Mouse (Mus musculus) B cell, adult 2 months (primary cell): ENCODE results near the gene Tnfrsf9.

Experiments
- DNase-seq, 2 experiments: peaks; one replicate each; pipeline ENCODE4 v3.0.0; 2022

The Tnfrsf9 gene

GRCm38 (mm10) chr4:150896896-150897624 lies 17.3 kb upstream of the Tnfrsf9 start:
- no peak for DNase-seq

GRCm38 (mm10) chr4:150898716-150899365 lies 15.5 kb upstream of the Tnfrsf9 start:
- DNase-seq = peak; percentile 84

- no peak for DNase-seq
Observed at GRCm38 (mm10) chr4:150900486-150900885, 13.9 kb upstream of the Tnfrsf9 start.

DNA sequence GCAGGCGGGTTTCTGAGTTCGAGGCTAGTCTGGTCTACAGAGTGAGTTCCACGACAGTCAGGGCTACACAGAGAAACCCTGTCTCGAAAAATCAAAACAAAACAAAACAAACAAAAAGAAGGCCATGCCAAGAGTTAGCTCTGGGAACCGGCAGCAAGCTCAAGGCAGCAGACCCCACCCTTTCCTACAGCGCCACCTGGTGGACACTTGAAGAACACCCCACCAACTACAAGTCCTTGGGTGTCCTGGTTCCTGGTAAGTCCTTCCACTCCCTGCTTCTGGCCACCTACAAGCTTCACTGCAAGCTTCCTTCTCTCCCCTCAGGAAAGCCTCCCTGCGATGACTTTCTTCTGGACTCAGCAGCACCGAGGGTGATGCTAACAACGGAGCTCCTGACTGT lies 12.7 kb upstream of the Tnfrsf9 start:
- peak; percentile 86 for DNase-seq

DNA sequence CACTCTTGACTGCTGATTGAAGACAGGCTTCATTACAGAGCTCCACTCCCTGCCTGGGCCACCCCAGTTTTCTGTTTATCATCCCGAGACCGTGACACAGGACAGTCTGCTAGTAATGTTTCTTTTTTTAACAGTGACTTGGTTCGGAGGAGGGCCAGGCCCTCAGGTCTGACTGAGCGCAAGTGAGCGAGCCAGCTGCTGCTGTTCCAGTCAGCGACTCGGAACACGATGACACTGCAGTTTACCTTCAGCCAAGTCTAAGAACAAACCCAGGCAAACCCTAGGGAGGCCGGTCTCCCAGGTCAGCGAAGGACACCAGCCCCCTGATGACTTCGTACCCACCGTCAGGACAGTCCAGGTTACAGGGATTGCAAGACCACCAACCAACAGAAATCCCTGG lies 12.3 kb upstream of the Tnfrsf9 start:
- no peak for DNase-seq

GRCm38 (mm10) chr4:150903091-150903742 lies 11.1 kb upstream of the Tnfrsf9 start:
- DNase-seq = no peak

DNA sequence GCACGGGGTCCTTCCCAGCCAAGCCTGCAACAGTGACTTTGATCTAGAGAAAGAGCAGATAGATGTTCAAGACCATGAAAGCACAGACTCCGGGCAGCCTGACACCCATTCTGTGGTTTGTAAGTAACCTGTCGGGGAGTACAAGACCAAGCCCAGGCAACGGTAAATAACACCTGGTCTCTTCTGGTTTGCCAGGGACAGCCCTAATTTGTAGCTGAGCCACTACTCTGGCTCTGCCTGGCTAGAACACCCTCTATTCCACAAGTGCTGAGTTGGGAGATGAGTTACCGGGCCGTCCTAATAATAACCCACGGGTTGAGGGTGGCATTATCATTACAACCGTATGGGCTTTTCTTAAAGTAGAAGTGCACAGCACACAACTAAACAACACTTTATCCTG lies 7.3 kb upstream of the Tnfrsf9 start:
- DNase-seq = no peak

- DNase-seq = peak; percentile 34 to 41
Observed at GRCm38 (mm10) chr4:150908512-150908911, 5.8 kb upstream of the Tnfrsf9 start.

DNA sequence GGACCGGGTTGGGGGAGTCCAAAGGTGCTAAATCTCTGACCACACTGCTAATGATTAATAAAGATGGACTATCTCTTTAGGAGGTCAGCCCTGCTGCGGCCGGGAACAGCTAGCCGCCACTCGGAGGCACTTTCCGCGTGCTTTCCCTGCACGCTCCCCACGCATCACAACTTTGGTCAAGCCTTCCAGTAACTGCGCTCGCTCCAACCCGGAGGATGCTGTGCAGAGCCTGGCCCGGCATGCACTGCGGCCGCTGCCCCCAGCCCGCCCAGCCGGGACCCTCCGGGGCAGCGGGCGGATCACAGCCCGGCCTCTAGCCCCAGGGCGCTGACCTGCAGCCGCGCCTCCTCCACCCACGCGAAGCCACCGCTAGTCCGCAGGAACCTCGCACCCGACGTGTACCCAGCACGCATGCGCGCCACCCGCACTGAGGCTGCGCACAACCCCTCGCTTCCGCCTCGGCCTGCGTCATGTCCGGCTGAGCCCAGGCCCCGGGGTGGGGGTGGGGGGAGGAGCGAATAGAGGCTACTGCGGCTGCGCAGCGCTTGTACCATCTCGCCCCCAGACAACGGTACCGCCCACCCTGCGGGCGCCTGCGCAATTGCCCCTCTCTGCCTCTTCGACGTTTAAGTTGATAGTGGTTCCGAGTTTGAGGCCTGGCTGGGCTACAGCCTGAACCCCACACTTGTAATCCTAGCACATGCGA lies 4.8 kb upstream of the Tnfrsf9 start:
- DNase-seq = peak; percentile 99

DNA sequence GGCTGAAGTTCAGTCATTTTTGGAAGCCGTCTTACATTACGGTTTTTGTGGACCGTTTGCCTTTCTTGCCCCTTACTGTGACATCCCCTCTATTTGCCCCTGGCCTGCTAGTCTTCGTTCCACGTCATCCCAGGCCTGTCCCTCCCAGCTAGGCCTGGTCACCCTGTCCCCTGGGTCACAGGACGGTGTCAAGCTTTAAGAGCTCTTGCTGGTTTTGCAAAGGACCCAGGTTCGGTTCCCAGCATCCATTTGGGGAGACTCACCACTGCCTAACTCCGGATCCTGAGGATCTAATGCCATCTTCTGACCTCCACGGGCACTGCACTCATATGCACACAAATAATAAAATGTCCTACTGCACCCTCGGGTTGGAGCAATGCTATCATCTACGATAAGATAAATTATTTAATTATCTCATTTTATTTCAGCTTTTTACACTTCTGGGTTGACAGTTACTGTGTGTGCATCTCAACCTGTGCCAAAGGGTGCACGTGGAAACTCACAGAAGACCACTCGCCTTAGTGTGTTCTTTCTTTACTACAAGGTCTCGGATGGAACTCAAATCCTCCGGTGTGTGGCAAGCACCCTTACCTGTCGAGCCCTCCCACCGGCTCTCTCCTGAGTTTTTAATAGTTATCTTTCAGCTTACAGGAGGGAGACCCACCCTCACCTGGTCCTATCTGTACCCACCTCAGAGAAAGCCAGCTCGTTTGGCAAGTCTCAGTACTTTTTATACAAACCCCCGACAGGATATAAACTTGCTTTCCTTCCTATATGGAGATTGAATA lies 4.0 kb upstream of the Tnfrsf9 start:
- no peak for DNase-seq

- DNase-seq = no peak
Observed at GRCm38 (mm10) chr4:150913743-150914142, 619 bp upstream of the Tnfrsf9 start.

DNA sequence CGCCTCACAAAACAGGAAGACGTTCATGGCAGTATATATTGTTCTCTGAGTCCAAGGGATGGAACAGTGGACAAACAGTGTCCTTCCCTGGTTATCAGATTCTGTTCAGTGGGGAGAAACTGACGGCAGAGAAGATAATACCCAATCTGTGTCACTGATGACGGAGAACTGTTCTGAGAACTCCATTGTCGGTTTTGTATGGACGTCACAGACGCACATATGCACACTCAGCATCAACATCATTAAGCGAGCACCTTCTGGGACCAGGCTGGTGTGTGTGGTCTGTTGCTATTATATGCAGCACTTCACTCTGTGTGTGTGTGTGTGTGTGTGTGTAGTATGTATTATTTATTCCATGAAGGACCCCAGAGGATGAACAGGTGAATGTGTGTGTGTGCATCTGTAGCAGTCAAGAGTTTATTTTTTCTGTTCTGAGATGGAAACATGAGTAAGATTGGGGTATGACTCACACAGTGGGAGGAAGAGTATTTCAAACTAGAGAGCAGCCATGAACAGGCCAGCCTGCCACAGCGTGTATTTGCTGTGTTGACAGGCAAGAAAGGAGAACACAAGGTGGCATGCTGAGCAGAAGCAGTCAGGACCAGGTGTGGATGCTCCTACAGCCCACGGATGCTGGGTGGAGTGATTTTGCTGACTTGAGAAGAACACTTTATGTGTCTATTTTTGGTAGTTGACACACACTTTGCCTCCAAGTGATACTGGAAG lies 982 bp downstream of the Tnfrsf9 start:
- DNase-seq = no peak

DNA sequence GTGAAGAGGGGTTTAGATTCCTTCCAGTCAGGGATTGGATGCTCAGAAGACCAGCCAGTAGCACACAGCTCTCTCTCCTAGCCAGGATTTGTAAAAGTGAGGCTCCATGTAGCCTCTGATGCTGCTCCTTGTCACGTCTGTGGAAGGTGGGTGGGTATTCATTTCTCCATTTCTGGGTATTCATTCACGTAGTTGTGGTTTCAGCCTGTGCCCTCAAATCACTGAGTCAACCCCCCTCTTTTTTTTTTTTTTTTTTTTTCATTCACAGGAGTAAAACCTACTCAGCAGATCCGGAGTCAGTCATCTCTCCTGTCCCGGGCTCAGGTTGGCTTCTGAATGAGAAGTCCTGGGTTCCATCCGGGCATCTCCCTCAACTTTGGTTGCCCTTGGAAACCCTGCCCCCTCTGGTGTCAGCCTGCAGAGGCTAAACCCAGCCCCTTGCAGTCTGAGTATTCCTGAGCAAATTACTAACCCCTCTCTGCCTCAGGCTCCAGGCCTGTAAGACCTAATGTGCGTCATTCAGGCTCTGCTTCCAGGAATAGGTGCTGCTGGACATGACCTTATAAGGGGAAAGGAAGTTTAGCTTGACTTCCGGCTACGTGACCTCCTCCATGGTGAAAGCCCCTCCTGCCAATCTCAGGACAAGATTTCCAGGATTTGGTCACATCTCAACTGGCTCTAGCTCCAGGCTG lies 3.1 kb downstream of the Tnfrsf9 start:
- no peak for DNase-seq

- peak; percentile 20 to 22 for DNase-seq
Observed at GRCm38 (mm10) chr4:150921206-150921605, 6.8 kb downstream of the Tnfrsf9 start.

GRCm38 (mm10) chr4:150924308-150924707 lies 9.9 kb downstream of the Tnfrsf9 start:
- DNase-seq = no peak

GRCm38 (mm10) chr4:150924936-150925335 lies 10.6 kb downstream of the Tnfrsf9 start:
- DNase-seq = no peak

GRCm38 (mm10) chr4:150925923-150926322 lies 11.6 kb downstream of the Tnfrsf9 start:
- peak; percentile 32 to 36 for DNase-seq

DNA sequence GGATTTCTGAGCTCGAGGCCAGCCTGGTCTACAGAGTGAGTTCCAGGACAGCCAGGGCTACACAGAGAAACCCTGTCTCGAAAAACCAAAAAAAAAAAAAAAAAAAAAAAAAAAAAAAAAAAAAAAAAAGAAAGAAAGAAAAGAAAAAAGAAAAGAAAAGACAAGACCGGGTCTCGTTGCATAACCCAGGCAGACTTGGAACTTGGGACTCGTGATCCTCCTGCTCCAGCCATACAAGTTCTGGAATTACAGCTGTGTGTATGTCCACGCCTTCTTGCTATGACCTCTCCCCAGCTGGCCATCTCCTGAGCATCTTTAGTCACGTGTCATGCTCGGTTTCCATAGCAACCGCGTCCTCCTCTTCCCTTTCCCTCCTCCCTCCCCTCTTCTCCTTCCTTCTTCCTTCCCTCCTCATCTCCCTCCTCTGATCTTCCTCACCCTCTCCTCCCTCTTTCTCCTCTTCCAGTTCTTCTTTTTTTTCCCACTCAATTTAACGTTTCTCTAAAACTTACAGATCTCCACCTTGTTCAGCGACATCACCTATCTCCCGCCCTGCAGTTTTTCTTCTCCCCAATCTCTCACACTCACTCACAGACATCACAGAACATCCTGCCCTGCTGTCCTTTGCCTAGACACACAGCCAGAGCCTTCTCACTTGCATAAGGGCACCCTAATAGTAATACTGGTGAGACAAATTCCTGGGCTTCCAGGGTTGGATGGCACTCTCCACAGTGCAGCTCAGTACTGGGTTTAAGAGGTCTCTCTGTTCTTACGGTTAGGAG lies 12.8 kb downstream of the Tnfrsf9 start:
- DNase-seq = peak in 1 of 2 experiments; percentile 7

DNA sequence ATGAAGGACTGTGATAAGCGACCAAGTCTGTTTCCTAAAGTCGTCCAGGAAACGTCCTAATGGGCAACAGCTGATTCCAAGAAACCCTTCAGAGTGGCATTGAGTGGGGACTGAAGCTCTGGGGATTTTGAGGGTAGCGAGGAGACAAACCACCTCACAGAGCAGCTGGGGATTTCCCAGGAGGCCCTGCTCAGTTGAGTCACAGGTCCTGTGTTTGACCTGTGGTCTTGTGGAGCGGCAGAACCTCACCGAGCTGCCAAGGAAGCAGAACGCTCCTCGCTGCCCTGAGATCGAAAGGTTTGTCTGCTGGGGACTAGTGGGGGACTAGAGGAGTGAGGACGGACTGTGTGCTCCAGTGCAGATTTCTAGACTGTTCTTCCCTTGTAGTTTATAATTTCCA lies 13.4 kb downstream of the Tnfrsf9 start:
- peak; percentile 23 to 46 for DNase-seq

- DNase-seq = no peak
Observed at GRCm38 (mm10) chr4:150933503-150933902, 19.1 kb downstream of the Tnfrsf9 start.
